Mouse (Mus musculus): ENCODE data around the gene Ubl7. TPM values are rescaled to one million over a fixed set of nuclear protein-coding genes. Genes with fewer than 3 reads are reported as not detected.

Ubl7 gene
- polyA plus RNA-seq, 1 experiment from 2014 or later, result 85.0 TPM

- Histone ChIP-seq H3K4me2 (ENCODE audit: low read depth, low read length) (no peak overlapping the region), H3K9ac (ENCODE audit: low read depth, low read length) (no peak overlapping the region), H3K36me3 (ENCODE audit: control insufficient read depth, insufficient read depth, low read length) (no peaks in the 10 kb centered on the region), H3K4me1 (ENCODE audit: control insufficient read depth, insufficient read depth, low read length) (peaks cover 21% of the 10 kb centered on the region), H3K4me3 (ENCODE audit: low read depth, low read length) (no peak overlapping the region), H3K9me3 (ENCODE audit: control insufficient read depth, low read length) (no peaks in the 10 kb centered on the region), H3K27ac (replicated peaks; ENCODE audit: low read depth, low read length) (no peak overlapping the region), H3K27me3 (replicated peaks; ENCODE audit: control insufficient read depth, insufficient read depth, low read length) (peaks cover 10% of the 10 kb centered on the region)
- ATAC-seq (ENCODE audit: low read depth) (no peak), DNase-seq (ENCODE audit: low spot score) (peak; percentile 31)
- 57% methylated on average over 7 of the region's 7 CpGs for WGBS
These were observed 36.7 kb downstream of the Ubl7 start for GRCm38 (mm10) chr9:57947381-57948030.

- ATAC-seq (ENCODE audit: low read depth), result no peak
- Histone ChIP-seq H3K4me3 (ENCODE audit: low read depth, low read length) (no peak overlapping the region), H3K4me2 (ENCODE audit: low read depth, low read length) (no peak overlapping the region), H3K4me1 (ENCODE audit: control insufficient read depth, insufficient read depth, low read length) (peaks cover 21% of the 10 kb centered on the region), H3K27me3 (replicated peaks; ENCODE audit: control insufficient read depth, insufficient read depth, low read length) (0 out of 2 replicates have a peak, but pooled peaks cover under 1% of the 10 kb centered on the region), H3K36me3 (ENCODE audit: control insufficient read depth, insufficient read depth, low read length) (no peaks in the 10 kb centered on the region), H3K9ac (ENCODE audit: low read depth, low read length) (no peak overlapping the region), H3K27ac (replicated peaks; ENCODE audit: low read depth, low read length) (no peak overlapping the region), H3K9me3 (ENCODE audit: control insufficient read depth, low read length) (no peaks in the 10 kb centered on the region)
- DNase-seq (ENCODE audit: low spot score), result no peak
- whole genome bisulfite sequencing, result 76% methylated on average over 7 of the region's 7 CpGs
These were observed 37.7 kb downstream of the Ubl7 start for GRCm38 (mm10) chr9:57948333-57948931.

GRCm38 (mm10) chr9:57949102-57949704 lies 38.4 kb downstream of the Ubl7 start:
- Histone ChIP-seq H3K9ac (ENCODE audit: low read depth, low read length) (no peak overlapping the region), H3K9me3 (ENCODE audit: control insufficient read depth, low read length) (no peaks in the 10 kb centered on the region), H3K4me3 (ENCODE audit: low read depth, low read length) (no peak overlapping the region), H3K4me2 (ENCODE audit: low read depth, low read length) (no peak overlapping the region), H3K27me3 (replicated peaks; ENCODE audit: control insufficient read depth, insufficient read depth, low read length) (no peaks in the 10 kb centered on the region), H3K4me1 (ENCODE audit: control insufficient read depth, insufficient read depth, low read length) (peaks cover 21% of the 10 kb centered on the region), H3K27ac (replicated peaks; ENCODE audit: low read depth, low read length) (no peak overlapping the region), H3K36me3 (ENCODE audit: control insufficient read depth, insufficient read depth, low read length) (no peaks in the 10 kb centered on the region)
- DNase-seq (ENCODE audit: low spot score), result no peak
- no peak for ATAC-seq (ENCODE audit: low read depth)
- WGBS, result 89% methylated on average over 8 of the region's 8 CpGs

GRCm38 (mm10) chr9:57949879-57950278 lies 39.1 kb downstream of the Ubl7 start:
- Histone ChIP-seq H3K4me2 (ENCODE audit: low read depth, low read length) (no peak overlapping the region), H3K27ac (replicated peaks; ENCODE audit: low read depth, low read length) (no peak overlapping the region), H3K36me3 (ENCODE audit: control insufficient read depth, insufficient read depth, low read length) (no peaks in the 10 kb centered on the region), H3K9me3 (ENCODE audit: control insufficient read depth, low read length) (no peaks in the 10 kb centered on the region), H3K4me3 (ENCODE audit: low read depth, low read length) (no peak overlapping the region), H3K27me3 (replicated peaks; ENCODE audit: control insufficient read depth, insufficient read depth, low read length) (no peaks in the 10 kb centered on the region), H3K9ac (ENCODE audit: low read depth, low read length) (no peak overlapping the region), H3K4me1 (ENCODE audit: control insufficient read depth, insufficient read depth, low read length) (peaks cover 21% of the 10 kb centered on the region)
- DNase-seq (ENCODE audit: low spot score) (no peak), ATAC-seq (ENCODE audit: low read depth) (no peak)
- 25% methylated on average over 8 of the region's 8 CpGs for WGBS

GRCm38 (mm10) chr9:57950519-57950918 lies 39.7 kb downstream of the Ubl7 start:
- Histone ChIP-seq H3K27ac (replicated peaks; ENCODE audit: low read depth, low read length) (no peak overlapping the region), H3K36me3 (ENCODE audit: control insufficient read depth, insufficient read depth, low read length) (no peaks in the 10 kb centered on the region), H3K4me2 (ENCODE audit: low read depth, low read length) (no peak overlapping the region), H3K9ac (ENCODE audit: low read depth, low read length) (no peak overlapping the region), H3K4me3 (ENCODE audit: low read depth, low read length) (no peak overlapping the region), H3K4me1 (ENCODE audit: control insufficient read depth, insufficient read depth, low read length) (peaks cover 21% of the 10 kb centered on the region), H3K27me3 (replicated peaks; ENCODE audit: control insufficient read depth, insufficient read depth, low read length) (no peaks in the 10 kb centered on the region), H3K9me3 (ENCODE audit: control insufficient read depth, low read length) (no peaks in the 10 kb centered on the region)
- ATAC-seq (ENCODE audit: low read depth), result no peak
- DNase-seq (ENCODE audit: low spot score), result no peak
- 42% methylated on average over 9 of the region's 9 CpGs for WGBS

- DNase-seq (ENCODE audit: low spot score) (no peak), ATAC-seq (ENCODE audit: low read depth) (no peak)
- H3K27me3 ChIP-seq (replicated peaks; ENCODE audit: control insufficient read depth, insufficient read depth, low read length), result no peaks in the 10 kb centered on the region
- H3K36me3 ChIP-seq (ENCODE audit: control insufficient read depth, insufficient read depth, low read length), result no peaks in the 10 kb centered on the region
- H3K4me3 ChIP-seq (ENCODE audit: low read depth, low read length), result no peak overlapping the region
- no peak overlapping the region for H3K27ac ChIP-seq (replicated peaks; ENCODE audit: low read depth, low read length)
- 30% methylated on average over 6 of the region's 6 CpGs for WGBS
- H3K9me3 ChIP-seq (ENCODE audit: control insufficient read depth, low read length), result no peaks in the 10 kb centered on the region
- no peak overlapping the region for H3K4me2 ChIP-seq (ENCODE audit: low read depth, low read length)
- H3K9ac ChIP-seq (ENCODE audit: low read depth, low read length), result no peak overlapping the region
- peaks cover 21% of the 10 kb centered on the region for H3K4me1 ChIP-seq (ENCODE audit: control insufficient read depth, insufficient read depth, low read length)
These were observed 41.2 kb downstream of the Ubl7 start for GRCm38 (mm10) chr9:57951993-57952392.

GRCm38 (mm10) chr9:57954962-57955744 lies 44.4 kb downstream of the Ubl7 start:
- no peak for DNase-seq (ENCODE audit: low spot score)
- Histone ChIP-seq H3K36me3 (ENCODE audit: control insufficient read depth, insufficient read depth, low read length) (no peaks in the 10 kb centered on the region), H3K4me2 (ENCODE audit: low read depth, low read length) (no peak overlapping the region), H3K9ac (ENCODE audit: low read depth, low read length) (no peak overlapping the region), H3K27ac (replicated peaks; ENCODE audit: low read depth, low read length) (no peak overlapping the region), H3K4me3 (ENCODE audit: low read depth, low read length) (no peak overlapping the region), H3K4me1 (ENCODE audit: control insufficient read depth, insufficient read depth, low read length) (peaks cover 14% of the 10 kb centered on the region), H3K9me3 (ENCODE audit: control insufficient read depth, low read length) (no peaks in the 10 kb centered on the region), H3K27me3 (replicated peaks; ENCODE audit: control insufficient read depth, insufficient read depth, low read length) (no peaks in the 10 kb centered on the region)
- 89% methylated on average over 12 of the region's 12 CpGs for whole genome bisulfite sequencing
- peak; percentile 69 for ATAC-seq (ENCODE audit: low read depth)

- 88% methylated on average over 6 of the region's 6 CpGs for WGBS
- Histone ChIP-seq H3K4me3 (ENCODE audit: low read depth, low read length) (no peak overlapping the region), H3K27ac (replicated peaks; ENCODE audit: low read depth, low read length) (no peak overlapping the region), H3K4me2 (ENCODE audit: low read depth, low read length) (no peak overlapping the region), H3K27me3 (replicated peaks; ENCODE audit: control insufficient read depth, insufficient read depth, low read length) (no peaks in the 10 kb centered on the region), H3K36me3 (ENCODE audit: control insufficient read depth, insufficient read depth, low read length) (no peaks in the 10 kb centered on the region), H3K9ac (ENCODE audit: low read depth, low read length) (no peak overlapping the region), H3K9me3 (ENCODE audit: control insufficient read depth, low read length) (no peaks in the 10 kb centered on the region), H3K4me1 (ENCODE audit: control insufficient read depth, insufficient read depth, low read length) (peaks cover 14% of the 10 kb centered on the region)
- ATAC-seq (ENCODE audit: low read depth) (no peak), DNase-seq (ENCODE audit: low spot score) (no peak)
These were observed 45.0 kb downstream of the Ubl7 start for GRCm38 (mm10) chr9:57955764-57956163.
